Mouse (Mus musculus): ENCODE results near the gene Btg3.

The Btg3 gene

DNA sequence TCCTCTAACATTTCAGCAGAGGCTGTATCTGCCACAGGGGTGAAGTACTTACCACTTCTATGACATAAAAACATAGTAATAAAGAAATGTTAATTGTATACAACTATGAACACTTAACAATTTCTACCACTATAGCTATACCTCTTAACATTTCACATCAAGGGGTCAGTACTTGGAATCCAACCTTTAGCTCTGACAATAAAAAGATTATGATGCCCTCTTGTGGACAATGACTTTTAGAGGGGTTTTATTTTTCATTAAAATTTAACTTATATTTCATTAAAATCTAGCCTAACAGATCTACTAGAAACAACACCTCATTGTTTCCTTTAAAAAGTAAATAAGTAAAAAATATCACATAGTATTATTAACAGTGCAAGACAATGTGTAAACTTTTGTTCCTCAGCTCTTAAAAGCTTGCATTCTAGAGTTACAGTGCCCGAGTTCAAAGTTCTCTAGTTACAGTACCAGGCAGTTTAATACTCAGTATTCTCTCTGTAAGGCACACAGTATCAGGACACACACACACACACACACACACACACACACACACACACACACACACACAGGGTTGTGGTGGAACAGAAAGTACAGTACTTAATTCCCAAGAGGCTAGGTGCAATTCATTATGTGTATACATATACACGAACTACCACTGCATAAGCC is 30.2 kb downstream of the Btg3 start:
- DNase-seq (ENCODE audit: low spot score in 2 of 2) = no peak

DNA sequence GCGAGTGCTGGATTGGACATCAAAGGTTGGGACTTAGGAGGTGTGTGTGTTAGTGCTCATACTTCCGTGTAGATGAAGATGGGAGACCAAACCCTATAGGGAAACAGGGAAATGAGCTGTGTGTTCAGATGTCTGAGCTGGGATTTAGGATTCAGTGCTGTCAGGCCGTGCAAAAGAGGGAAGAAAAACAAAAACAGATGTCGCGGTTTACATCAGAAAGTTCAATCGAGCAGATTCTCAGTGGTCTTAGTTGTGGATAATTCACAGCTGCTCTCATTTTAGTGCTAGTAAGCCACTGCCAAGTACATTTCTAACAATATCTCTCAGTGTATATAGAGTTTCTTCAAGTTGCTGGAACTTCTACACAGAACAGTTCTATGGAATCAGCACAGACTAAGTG is 33.2 kb downstream of the Btg3 start:
- DNase-seq (ENCODE audit: low spot score in 2 of 2) = no peak

DNA sequence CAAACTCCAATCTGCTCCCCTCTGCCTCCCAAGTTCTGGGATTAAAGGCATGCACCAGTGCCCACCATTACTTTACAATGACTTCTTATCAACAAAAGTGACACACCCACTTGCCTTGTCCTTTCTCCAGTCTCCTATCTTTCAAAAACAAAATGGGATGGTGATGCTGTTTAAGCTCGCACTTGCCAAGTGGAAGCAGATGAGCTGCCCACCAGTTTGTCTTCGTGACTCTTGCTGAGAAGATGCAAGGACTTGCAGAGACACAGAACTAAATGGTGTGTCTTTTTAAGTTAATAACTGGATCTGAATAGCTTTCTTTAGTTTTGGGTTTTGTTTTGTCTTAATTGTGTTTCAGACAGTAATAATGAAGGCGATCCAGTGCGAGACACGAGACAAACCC is 34.2 kb downstream of the Btg3 start:
- no peak for DNase-seq (ENCODE audit: low spot score in 2 of 2)

DNA sequence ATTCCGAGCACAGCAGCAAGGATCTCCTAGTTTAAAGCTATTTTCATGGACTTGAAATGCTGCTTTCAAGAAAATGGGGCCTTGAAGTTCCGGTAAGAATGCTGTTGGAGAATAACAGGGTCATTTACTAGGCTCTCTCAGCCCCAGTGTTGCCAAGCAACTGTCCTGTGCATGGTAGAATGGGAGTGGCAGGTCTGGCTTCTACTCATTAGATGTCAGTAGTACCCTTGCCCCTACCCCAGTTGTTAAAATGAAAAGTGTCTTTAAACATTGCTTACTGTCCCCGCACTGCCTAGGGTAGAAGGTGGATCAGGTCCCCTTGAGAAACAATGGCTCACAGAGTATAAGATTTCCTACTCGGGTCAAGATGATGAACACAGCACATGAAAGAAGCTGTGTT is 35.6 kb downstream of the Btg3 start:
- no peak for DNase-seq (ENCODE audit: low spot score in 2 of 2)

DNA sequence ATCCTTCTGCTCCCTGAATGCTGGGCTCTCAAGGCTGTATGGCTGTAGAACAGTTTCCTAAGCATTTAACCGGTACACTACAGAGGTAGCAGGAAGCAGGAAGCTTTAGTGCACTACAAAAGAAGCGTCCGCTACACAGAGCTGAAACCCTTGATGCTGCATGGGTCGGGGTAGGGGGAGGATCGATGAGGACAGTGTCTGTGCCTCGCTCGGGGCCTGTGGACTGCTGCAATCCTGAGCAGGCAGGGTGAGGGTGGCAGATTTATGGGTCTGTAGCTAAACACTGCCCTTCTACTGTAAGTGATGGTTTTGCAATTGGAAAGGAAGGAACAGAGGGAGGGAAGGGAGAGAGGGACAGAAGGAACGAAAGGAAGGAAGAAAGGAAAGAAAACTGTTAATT is 39.8 kb downstream of the Btg3 start:
- no peak for DNase-seq (ENCODE audit: low spot score in 2 of 2)

DNA sequence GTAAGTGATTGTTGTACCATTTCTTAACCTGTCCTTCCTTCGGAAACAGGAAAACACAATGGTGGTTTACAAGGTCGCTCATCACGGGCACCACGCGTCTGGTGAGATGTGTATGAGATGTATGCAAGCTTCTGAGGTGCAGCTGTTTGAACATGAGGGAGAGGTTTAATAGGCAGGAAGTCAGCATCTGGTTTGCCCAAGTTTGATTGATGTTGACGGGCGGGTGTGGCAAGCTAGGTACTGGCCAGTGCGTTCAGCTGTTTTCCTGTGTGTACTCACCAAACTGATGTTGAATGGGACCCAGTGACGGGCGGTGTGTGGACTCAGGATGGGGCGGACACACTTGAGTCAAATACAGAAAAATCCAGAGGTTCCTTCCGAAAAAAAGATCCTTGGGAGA is 49.0 kb downstream of the Btg3 start:
- no peak for DNase-seq (ENCODE audit: low spot score in 2 of 2)

DNA sequence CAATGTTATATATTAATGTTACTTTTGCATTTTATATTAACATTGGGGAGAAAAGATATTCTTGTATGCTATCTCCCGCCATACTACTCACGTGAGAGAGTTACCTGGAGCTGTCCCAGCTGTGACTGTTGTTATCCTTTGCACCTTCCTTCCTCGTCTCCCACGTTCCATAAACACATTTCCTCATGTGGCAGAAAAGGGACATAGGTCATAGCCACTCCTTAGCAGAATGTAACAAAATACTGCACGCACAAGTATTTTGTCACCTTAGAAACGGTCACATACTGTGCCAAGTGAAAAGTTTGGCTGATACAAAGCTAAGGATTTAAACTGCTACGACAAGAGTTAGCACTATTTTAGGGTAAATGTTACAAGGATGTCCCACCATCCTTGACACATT is 49.4 kb downstream of the Btg3 start:
- no peak for DNase-seq (ENCODE audit: low spot score in 2 of 2)

DNA sequence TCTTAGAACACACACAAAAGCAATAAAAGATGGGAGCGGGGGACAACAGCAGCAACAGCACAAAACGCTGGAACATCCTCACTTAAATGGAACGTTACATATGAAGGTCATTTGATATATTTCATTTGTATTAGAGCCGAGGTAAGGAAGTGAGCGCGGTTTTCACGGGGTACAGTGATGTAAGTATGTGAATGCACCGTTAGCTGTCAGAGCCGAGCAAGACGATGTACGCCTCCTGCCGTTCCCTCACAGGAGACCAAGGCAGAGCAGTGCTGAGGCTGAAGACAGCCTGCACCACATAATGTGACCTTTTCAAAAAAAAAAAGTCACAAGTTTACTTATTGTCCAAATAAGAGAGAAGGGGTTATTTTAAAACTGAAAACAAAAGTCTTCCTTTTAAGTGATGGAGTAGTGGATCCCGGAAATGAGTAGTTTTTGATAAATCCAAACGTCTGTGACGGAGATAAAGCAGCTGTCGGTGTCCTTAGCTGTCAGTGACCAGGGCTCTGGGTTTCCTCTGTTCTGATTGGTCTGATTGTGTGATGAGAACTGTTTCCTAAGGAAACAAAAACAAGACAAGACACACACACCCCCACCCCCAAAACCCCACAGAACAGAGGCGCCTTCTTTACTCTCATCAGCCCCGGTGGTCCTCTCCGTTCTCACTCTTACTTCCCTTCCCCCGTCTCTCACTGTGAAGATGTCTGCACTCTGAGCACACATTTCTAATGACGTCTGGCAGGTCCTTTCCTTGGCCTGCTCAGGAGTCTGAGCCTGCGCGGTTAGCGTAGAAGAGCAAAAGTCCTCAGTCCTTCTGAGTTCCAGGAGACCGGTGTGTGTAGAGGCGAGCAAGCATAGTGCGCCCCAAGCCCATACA is 50.8 kb downstream of the Btg3 start:
- no peak for DNase-seq (ENCODE audit: low spot score in 2 of 2)

DNA sequence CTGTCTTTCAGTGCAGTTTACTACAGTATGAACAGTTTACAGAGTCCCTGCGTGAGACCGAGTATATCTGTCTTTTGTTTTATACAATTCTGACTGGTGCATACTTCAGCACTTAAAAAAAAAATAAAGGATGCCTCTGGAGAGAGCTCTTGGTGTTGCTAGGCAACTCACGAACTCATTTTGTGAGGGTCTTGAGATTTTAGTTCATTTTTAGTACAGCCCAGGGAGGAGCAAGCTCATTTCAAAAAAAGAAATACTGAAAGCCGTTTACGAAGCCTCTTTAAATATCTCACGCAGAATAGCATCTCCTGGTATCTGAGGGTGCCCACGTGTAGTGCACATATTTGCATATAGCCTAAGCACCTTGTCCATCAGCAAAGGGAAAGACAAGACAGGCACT is 54.9 kb downstream of the Btg3 start:
- no peak for DNase-seq (ENCODE audit: low spot score in 2 of 2)

DNA sequence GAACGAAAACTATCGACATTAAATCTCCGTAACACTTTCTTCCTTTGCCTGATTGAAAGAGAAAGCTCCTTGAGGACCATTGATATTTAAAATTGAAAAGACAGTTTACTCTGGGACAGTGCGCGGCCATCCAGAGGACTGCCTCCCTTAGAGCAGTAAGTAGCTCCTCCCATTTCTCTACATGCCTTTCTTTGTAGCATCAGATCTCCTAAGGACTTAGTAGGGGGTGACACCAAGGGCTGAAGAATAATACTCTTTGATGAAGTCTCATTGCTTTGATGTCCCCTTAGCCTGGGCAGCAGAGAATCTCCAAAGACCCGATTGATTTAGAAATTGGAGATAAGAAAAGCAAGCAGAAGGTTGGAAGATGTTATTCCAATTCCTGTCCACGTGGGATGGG is 55.4 kb downstream of the Btg3 start:
- no peak for DNase-seq (ENCODE audit: low spot score in 2 of 2)

DNA sequence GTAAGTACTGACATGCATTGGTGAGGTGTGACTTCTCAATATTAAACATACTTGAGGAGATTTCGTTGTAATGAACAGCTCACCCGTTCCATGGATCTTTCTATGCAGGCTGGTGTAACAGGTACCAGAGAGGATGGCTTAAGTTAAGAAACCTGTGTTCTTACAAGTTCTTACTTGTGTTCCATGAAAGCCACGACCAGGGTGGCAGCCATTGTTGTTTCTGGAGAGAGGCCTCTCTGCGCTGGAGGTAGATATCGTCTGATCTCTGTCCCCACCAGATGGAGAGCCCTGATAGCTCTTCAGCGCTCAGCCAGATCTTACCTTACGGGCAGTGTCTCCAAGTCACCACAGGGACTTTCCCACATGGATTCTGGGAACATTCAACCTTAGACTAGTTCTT is 57.3 kb downstream of the Btg3 start:
- no peak for DNase-seq (ENCODE audit: low spot score in 2 of 2)

DNA sequence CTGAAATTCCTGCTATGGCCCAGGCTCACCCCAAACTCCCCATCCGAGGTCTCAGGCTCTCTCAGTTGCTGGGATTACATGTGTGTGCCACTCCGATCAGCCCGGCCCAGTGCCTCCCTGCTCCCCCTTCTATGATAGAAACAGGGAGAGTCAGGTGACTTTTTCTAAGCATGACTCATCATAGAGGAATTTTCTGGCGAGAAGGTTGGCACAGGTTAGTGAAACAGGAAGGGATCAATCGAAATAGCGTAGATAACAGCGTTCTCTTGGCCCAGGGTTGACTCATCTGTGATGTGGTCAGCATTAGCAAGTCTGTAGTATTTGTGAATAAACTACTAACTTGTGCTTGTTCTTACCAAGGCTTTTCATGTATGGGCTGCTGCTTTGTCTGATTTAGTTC is 59.0 kb downstream of the Btg3 start:
- DNase-seq (ENCODE audit: low spot score in 2 of 2) = no peak

DNA sequence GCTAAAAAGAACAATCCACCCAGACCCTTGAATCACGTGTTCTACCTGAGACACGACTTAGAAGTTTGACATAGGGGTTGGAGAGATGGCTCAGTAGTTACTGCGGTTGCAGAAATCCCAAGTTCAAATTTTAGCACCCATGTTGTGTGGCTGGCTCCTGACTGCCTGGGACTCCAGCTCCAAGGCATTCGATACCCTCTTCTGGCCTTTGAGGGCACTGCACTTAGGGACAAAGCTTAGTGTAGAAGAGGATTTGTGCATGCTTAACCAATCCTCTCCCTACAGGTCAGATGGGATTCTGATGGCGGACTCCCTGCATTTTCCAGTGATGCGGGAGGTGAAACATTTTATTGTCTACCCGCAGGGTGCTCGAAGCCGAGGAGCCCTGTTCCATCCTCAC is 60.1 kb downstream of the Btg3 start:
- no peak for DNase-seq (ENCODE audit: low spot score in 2 of 2)

DNA sequence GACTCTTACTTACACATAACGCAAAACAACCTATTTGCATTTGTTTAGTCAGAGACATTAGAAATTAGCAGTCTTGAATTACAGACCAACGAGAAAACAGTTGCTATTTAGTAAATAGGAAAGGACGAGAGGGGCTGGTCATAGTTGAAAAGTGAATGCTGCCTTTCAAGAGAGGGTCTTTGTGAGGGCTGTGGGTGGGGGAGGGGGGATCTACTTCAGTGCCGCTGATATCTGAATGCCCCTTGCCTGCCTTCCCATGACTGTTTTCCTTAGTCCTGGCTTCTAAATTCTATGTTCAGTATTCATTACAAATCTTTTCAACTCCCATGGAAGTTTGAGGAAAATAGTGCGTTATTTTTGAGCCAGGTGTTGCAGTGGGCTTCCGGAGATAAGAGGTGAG is 63.0 kb downstream of the Btg3 start:
- peak in 1 of 2 experiments; percentile 14 for DNase-seq (ENCODE audit: low spot score in 2 of 2)

DNA sequence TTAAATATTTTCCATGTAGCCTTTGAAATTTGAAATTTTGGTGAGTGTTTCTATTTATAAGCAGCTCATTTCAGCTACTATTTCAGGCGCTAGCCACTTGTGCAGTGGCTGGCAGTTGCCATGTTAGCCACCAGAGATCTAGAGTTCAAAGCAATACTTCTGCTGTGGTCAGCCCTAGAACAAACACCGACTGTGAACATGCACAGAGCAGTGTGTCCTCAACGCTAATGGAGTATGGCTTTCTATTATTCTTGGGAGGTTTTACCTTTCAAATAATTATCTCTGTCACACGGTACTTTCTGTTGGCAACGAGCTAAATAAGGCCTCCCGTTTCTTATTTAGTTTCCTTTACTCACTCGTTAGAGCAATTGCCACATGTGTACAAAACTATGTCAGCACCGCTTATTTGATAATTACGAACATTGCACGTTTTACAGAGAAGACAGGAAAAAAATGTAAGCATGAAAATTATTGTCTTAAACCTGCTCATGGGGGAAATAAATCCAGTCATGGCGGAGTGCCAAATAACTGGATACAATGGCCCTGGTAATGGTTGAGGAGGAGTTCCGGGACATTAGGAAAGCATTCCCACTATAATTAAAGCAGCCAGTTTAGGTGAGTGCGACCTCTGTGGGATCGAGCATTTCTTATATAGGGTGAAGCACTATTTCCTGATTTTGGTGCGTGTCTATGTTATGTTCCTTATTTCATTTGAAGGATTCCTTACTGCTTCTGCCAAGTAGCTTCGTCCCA is 63.7 kb downstream of the Btg3 start:
- peak in 1 of 2 experiments; percentile 28 for DNase-seq (ENCODE audit: low spot score in 2 of 2)

DNA sequence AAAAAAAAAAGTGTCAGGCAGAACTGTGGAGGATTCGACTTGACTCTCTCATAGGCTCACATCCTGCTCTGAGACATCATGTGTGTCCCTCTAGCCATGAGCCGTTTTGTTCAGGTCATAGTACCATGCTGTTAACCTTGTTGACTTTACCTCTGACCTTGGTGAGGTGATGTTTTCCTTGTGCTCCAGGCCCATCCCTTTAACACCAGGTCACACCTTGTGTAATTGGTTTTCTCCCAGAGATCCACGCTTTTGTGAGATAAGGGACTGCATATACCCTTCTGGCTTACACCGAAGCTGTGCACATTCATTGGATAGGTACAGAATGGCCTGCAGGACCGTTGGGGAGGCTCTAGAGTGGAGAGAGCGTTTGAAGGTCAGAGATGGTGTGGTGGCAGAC is 67.7 kb downstream of the Btg3 start:
- DNase-seq (ENCODE audit: low spot score in 2 of 2) = no peak

DNA sequence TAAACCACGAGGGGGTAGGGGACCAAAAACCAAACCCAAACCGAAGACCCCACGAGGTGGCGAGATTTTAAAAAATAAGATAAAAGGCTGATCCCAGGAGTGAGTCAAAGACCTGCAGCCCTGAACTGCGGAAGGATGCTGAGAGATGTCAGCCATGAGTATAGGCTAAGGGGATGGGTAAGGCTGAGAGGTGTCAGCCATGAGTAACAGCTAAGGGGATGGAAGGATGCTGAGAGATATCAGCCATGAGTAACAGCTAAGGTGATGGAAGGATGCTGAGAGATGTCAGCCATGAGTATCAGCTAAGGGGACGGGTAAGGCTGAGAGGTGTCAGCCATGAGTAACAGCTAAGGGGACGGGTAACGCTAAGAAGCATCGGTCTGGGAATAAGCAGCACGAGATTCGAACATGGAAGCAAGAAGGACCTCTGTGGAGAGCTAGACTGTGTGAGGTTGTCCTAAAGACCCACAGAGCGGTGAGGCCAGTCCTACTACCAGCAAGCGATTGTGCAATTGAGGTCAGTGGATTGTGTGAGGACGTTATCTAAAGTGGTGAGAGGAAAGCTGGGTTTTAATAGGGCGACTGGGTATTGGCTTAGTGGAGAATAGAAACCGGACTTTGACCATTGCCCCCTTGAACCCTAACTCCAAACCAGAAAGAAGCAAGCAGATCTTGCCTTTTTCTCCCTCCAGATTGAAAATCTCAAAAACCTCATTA is 69.4 kb downstream of the Btg3 start:
- DNase-seq (ENCODE audit: low spot score in 2 of 2) = no peak

DNA sequence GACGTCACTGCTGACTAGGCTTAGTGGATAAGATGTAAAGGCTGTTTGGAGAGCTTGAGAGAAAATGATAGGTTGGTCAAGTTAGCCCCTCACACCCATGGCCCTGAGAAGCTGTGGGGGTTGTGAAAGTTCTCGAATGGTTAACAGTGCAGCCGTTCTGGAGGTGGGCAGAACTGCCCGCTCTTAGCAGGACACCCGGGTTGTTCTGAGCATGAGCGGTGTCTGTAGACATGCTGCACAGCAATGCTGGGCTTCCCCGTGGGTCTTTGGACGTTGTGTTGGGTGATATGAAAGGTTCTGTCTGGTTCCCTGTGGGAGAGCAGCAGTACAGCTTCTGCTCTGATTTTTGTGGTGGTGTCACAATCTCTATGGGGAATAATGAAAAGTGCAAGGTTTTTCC is 70.4 kb downstream of the Btg3 start:
- DNase-seq (ENCODE audit: low spot score in 2 of 2) = no peak

DNA sequence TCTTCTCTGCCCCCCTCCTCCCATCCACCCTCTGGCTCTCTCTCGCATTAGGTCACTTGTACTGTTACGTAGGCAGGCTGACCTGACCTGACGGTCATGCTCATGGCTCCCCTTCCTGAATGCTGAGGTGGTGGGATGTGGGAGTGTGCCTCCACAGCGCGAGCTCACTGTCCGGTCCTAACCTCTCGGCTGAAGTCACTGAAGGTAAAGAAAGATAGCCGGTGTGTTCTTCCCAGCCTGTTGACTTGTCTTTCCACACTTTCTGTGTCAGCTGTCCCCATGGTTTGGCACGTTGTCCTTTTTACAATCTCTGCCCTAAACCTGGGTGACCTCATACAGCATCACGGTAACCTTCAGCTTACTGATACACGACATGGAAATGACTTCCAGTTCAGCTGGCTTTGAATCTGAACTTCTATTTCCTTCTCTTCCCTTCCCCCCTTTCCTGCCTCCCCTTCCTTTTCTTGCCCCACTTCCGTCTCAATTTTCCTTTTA is 71.3 kb downstream of the Btg3 start:
- DNase-seq (ENCODE audit: low spot score in 2 of 2) = no peak

DNA sequence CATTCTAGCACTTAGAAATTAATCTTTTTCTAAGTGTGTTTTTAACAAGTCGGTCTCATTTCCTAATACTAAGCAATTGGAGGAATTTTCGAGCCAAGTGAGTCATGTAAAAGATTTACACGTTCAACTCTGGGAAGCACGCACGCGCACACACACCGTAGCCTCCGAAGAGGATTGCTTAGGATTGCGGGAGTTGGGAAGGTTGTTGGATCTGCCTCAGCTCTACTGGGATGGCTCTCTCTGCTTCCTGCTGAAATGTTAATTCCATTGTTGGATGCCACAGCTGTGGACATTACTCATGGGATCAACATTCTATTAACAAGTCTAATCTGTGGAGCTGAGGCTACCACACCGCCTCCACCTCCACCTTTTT is 74.3 kb downstream of the Btg3 start:
- peak in 1 of 2 experiments; percentile 53 for DNase-seq (ENCODE audit: low spot score in 2 of 2)

DNA sequence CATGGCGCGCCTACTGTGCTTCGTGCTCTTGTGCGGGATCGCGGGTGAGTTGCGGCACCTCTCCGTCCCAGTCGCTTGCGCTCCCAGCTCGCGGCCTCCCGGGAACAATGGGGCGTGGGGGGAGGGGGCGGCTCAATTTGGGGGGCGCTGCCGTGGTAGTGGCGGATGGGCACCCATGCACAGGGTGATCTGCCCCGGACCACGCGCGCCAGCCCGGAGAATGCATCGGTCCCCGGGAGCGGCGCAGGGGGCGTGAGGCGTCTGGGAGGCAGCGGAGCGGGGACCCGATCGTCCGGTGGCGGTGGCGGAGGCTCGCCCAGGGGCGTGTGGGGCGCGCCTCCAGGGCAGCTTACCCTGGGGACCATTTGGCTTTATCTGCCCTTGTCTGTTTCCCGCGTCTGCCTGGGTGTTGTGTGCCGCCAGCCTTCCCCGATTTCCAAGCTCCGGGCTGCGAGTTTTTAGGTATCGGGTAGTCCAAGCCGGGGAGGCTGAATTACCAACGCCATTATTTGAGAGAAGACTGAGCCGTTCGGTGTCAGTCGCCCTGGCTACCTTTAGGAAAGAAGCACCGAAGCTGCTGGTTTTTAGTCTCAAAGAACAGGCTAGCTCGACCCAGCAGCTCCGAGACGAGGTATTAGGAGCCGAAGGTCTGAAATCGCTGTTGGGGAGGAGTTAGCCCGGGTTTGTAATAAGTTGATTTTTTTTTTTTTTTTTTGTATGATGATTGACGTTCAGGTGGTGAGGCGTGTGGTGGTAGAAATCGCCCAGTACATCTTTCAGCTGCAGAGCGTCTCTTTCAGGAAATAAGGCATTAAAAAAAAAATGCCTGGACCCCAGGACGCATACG is 74.9 kb downstream of the Btg3 start:
- DNase-seq (ENCODE audit: low spot score in 2 of 2) = peak in 1 of 2 experiments; percentile 22

Data from urinary bladder, postnatal 4 days (tissue).